16 mouse cellular contexts compared by ENCODE assay signal in genomic region chr5:136764157-136764669, GRCm38 (mm10).
DNase-seq lines count a peak whose midpoint lies in the region; ATAC-seq and TF ChIP-seq lines count a peak whose summit lies in the region.
"Had no signal": no experiment of that assay in that cellular context is flagged by ENCODE, and none has a peak within 500 bp of the region (broad histone marks: within the 10 kb centered on the region; RNA-seq: fewer than 3 reads in every experiment).

No protein-coding gene starts in this region.

- no peaks in the 10 kb centered on the region for H3K27me3 ChIP-seq in heart, embryonic 14.5 days (ENCODE audit: control insufficient read depth, insufficient read depth, low read length)
- H3K27me3 ChIP-seq: liver, embryonic 15.5 days; midbrain, embryonic 12.5 days; stomach, embryonic 15.5 days had no signal

- peaks cover 2 to 9% of the 10 kb centered on the region in 2 experiments; a peak in 3 of 4 replicates for H3K4me1 ChIP-seq in heart, embryonic 14.5 days (ENCODE audit: control insufficient read depth in 2 of 2, insufficient read depth in 2 of 2, low read length in 2 of 2)
- H3K4me1 ChIP-seq: liver, embryonic 15.5 days; midbrain, embryonic 12.5 days; stomach, embryonic 15.5 days had no signal

- TF ChIP-seq CTCF in layer of hippocampus, adult 2 months (conservative IDR thresholded peaks at IDR 0.05): peak; percentile 52

- 22% methylated on average over 8 of the region's 8 CpGs for WGBS in heart, embryonic 14.5 days

- intact Hi-C loops in heart, postnatal 10 days (cut with DNase I): no loop called here

- no peak for DNase-seq in heart, postnatal 10 days
- DNase-seq in layer of hippocampus, adult 2 months (ENCODE audit: low spot score in 2 of 2): no peak
- DNase-seq in layer of hippocampus, postnatal 25 days (ENCODE audit: extremely low spot score in 1 of 2, low spot score in 1 of 2): no peak
- DNase-seq in A20 (ENCODE audit: low read depth, low spot score) (peak; percentile 18), R1 (ENCODE audit: low read depth, low spot score) (peak; percentile 72)
- DNase-seq in right cerebral cortex, adult 2 months (ENCODE audit: low spot score in 2 of 2): no peak
- DNase-seq: cerebellum, adult 9-10 months; heart, adult 2 months; right cerebral cortex, postnatal 4 days had no signal

- H3K9ac ChIP-seq in heart, embryonic 14.5 days (ENCODE audit: low read length): no peak overlapping the region
- H3K9ac ChIP-seq: hindbrain, embryonic 14.5 days; liver, embryonic 15.5 days; midbrain, embryonic 12.5 days; stomach, embryonic 15.5 days had no signal

- no peaks in the 10 kb centered on the region for H3K9me3 ChIP-seq in heart, embryonic 14.5 days (ENCODE audit: control insufficient read depth, low read length)
- H3K9me3 ChIP-seq: forebrain, embryonic 10.5 days; liver, embryonic 15.5 days; midbrain, embryonic 12.5 days; stomach, embryonic 15.5 days had no signal

- no peak overlapping the region for H3K27ac ChIP-seq in heart, embryonic 14.5 days (replicated peaks in 1 of 2; ENCODE audit: control insufficient read depth in 1 of 2, insufficient read depth in 1 of 2, low read depth in 2 of 2, low read length in 2 of 2)
- H3K27ac ChIP-seq in layer of hippocampus, adult 2 months: no peak overlapping the region
- H3K27ac ChIP-seq: forebrain, embryonic 10.5 days; heart, adult 2 months; hindbrain, embryonic 14.5 days; liver, embryonic 15.5 days; midbrain, embryonic 12.5 days; stomach, embryonic 15.5 days had no signal

- H3K4me3 ChIP-seq in heart, embryonic 14.5 days (ENCODE audit: control insufficient read depth in 1 of 2, insufficient read depth in 1 of 2, low read depth in 1 of 2, low read length in 2 of 2): no peak overlapping the region
- no peak overlapping the region for H3K4me3 ChIP-seq in layer of hippocampus, adult 2 months
- H3K4me3 ChIP-seq: forebrain, embryonic 10.5 days; heart, adult 2 months; liver, embryonic 15.5 days; midbrain, embryonic 12.5 days; stomach, embryonic 15.5 days had no signal

- 0 out of 2 replicates have a peak overlapping the region, but pooled peaks have one; percentile 21 for H3K4me2 ChIP-seq in heart, embryonic 14.5 days (ENCODE audit: low read length)
- H3K4me2 ChIP-seq: hindbrain, embryonic 14.5 days; liver, embryonic 15.5 days; midbrain, embryonic 12.5 days; stomach, embryonic 15.5 days had no signal

- ATAC-seq in heart, embryonic 14.5 days (ENCODE audit: insufficient number of reproducible peaks, insufficient read depth, low FRiP score, low read depth): no peak
- ATAC-seq in erythroid progenitor cell, adult 5-6 weeks (replicated peaks; ENCODE audit: low FRiP score, poor library complexity, severe bottlenecking): no peak

- H3K36me3 ChIP-seq in heart, embryonic 14.5 days (ENCODE audit: control insufficient read depth, insufficient read depth, low read length): no peaks in the 10 kb centered on the region
- H3K36me3 ChIP-seq: forebrain, embryonic 10.5 days; liver, embryonic 15.5 days; midbrain, embryonic 12.5 days; stomach, embryonic 15.5 days had no signal

Comparison
In these comparisons a context has a peak if more than half of its experiments do, and no peak if none do; other contexts are left out.
1. DNase-seq: peak in A20 (single experiment) and R1 (single experiment); none in heart, postnatal 10 days (0 of 2), layer of hippocampus, adult 2 months (0 of 2), layer of hippocampus, postnatal 25 days (0 of 2) and right cerebral cortex, adult 2 months (0 of 2).